Mouse (Mus musculus) natural killer cell, adult 2 months (primary cell): ENCODE measurements around the gene Faap100.
"Not testable (repeated sequence)": the region's sequence is repeated elsewhere in the genome, so short reads cannot be mapped to it uniquely, and the experiment has no call there.

Experiments
- DNase-seq, 2 experiments: peaks; one replicate each; pipeline ENCODE4 v3.0.0; 2022; ENCODE audit warnings: low spot score in 2 of 2

Gene Faap100

GRCm38 (mm10) chr11:120351250-120352092, 27.1 kb downstream of the Faap100 start:
- no peak for DNase-seq

GRCm38 (mm10) chr11:120350711-120351110, 27.9 kb downstream of the Faap100 start:
- DNase-seq, result no peak

- peak; percentile 64 for DNase-seq
These were observed 28.4 kb downstream of the Faap100 start for GRCm38 (mm10) chr11:120349986-120350702.

GRCm38 (mm10) chr11:120349371-120349985, 29.1 kb downstream of the Faap100 start:
- peak; percentile 32 to 56 for DNase-seq

- peak; percentile 36 to 45 for DNase-seq
These were observed 29.7 kb downstream of the Faap100 start for GRCm38 (mm10) chr11:120348684-120349370.

- peak; percentile 76 to 84 for DNase-seq
These were observed 30.5 kb downstream of the Faap100 start, which contains the start of gene Actg1 for GRCm38 (mm10) chr11:120347791-120348683. TSS of gene Actg1 (minus strand) at chr11:120348542.

GRCm38 (mm10) chr11:120347301-120347700, 31.3 kb downstream of the Faap100 start:
- peak in 1 of 2 experiments; percentile 49 for DNase-seq

GRCm38 (mm10) chr11:120346383-120347034, 32.1 kb downstream of the Faap100 start:
- DNase-seq, result not testable (repeated sequence)

- no peak for DNase-seq
These were observed 33.4 kb downstream of the Faap100 start for GRCm38 (mm10) chr11:120345067-120345681.

- no peak for DNase-seq
These were observed 34.1 kb downstream of the Faap100 start for GRCm38 (mm10) chr11:120344310-120344920.

- DNase-seq, result no peak
These were observed 34.9 kb downstream of the Faap100 start for GRCm38 (mm10) chr11:120343519-120344309.

GRCm38 (mm10) chr11:120342656-120343160, 35.9 kb downstream of the Faap100 start:
- no peak for DNase-seq

- no peak for DNase-seq
These were observed 36.9 kb downstream of the Faap100 start for GRCm38 (mm10) chr11:120341661-120342060.

GRCm38 (mm10) chr11:120339978-120340513, 38.5 kb downstream of the Faap100 start:
- DNase-seq, result no peak

- DNase-seq, result no peak
These were observed 39.8 kb downstream of the Faap100 start for GRCm38 (mm10) chr11:120338786-120339185.

- DNase-seq, result no peak
These were observed 41.1 kb downstream of the Faap100 start for GRCm38 (mm10) chr11:120337447-120337846.

- peak in 1 of 2 experiments; percentile 0 for DNase-seq
These were observed 43.0 kb downstream of the Faap100 start for GRCm38 (mm10) chr11:120335431-120336021.
